Comparison of ENCODE assay signal across 9 mouse cellular contexts in the genomic region with DNA sequence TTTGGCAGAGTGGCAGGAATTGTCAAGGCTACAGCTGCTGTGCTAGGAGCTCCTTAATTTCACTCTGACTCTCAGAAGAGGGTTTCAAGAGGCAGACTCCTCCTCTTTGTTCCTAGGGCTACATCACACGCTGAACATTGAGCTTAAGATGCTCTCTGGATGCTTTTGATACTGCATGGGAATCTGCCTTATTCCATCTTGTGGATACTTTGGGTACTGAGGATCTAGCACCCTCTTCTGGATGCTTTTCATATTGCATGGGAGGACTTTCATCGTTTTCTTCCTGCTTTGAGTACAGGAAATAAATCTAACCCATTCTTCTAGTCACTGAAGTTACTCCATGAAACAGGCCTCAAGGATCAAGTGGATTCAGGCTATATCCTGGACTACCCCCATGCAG.
DNase-seq lines count a peak whose midpoint lies in the region; ATAC-seq lines count a peak whose summit lies in the region.
"Had no signal": no experiment of that assay in that cellular context is flagged by ENCODE, and none has a peak within 500 bp of the region (broad histone marks: within the 10 kb centered on the region; RNA-seq: fewer than 3 reads in every experiment).

No protein-coding gene starts in this region.

- no peak overlapping the region for H3K4me2 ChIP-seq in forebrain, embryonic 14.5 days (ENCODE audit: low read length)
- H3K4me2 ChIP-seq: heart, embryonic 13.5 days had no signal

- DNase-seq in kidney, adult 8-10 months, result peak; percentile 4 to 13
- no peak for DNase-seq in kidney, adult 11 months
- DNase-seq in adipocyte (ENCODE audit: low spot score), result peak; percentile 59
- DNase-seq in forebrain, embryonic 14.5 days (ENCODE audit: low spot score), result peak; percentile 84
- peak; percentile 5 for DNase-seq in kidney, postnatal 14 days
- DNase-seq in neural tube, embryonic 10.5 days (ENCODE audit: extremely low spot score, low spot score), result peak; percentile 31
- DNase-seq in thymus, adult 18-20 months, result no peak
- DNase-seq in urinary bladder, postnatal 14 days (ENCODE audit: low spot score), result no peak

- no peaks in the 10 kb centered on the region for H3K27me3 ChIP-seq in forebrain, embryonic 14.5 days (replicated peaks; ENCODE audit: control insufficient read depth, insufficient read depth, low read length)
- H3K27me3 ChIP-seq: heart, embryonic 13.5 days had no signal

- ATAC-seq in forebrain, embryonic 14.5 days, result peak; percentile 81

- no peaks in the 10 kb centered on the region for H3K36me3 ChIP-seq in forebrain, embryonic 14.5 days (ENCODE audit: control insufficient read depth, insufficient read depth, low read length)
- H3K36me3 ChIP-seq: heart, embryonic 13.5 days had no signal

- no peak overlapping the region for H3K4me3 ChIP-seq in forebrain, embryonic 14.5 days (ENCODE audit: low read depth, low read length)
- H3K4me3 ChIP-seq: heart, embryonic 13.5 days had no signal

- WGBS in forebrain, embryonic 14.5 days, result 2% methylated on average over 2 of the region's 2 CpGs

- no peaks in the 10 kb centered on the region for H3K9me3 ChIP-seq in forebrain, embryonic 14.5 days (replicated peaks; ENCODE audit: control insufficient read depth, low read length)
- H3K9me3 ChIP-seq: heart, embryonic 13.5 days had no signal

- no peak overlapping the region for H3K9ac ChIP-seq in forebrain, embryonic 14.5 days (ENCODE audit: low read length)
- H3K9ac ChIP-seq: heart, embryonic 13.5 days had no signal

- no peak overlapping the region for H3K27ac ChIP-seq in forebrain, embryonic 14.5 days (ENCODE audit: low read depth, low read length)
- H3K27ac ChIP-seq: heart, embryonic 13.5 days had no signal

- H3K4me1 ChIP-seq in forebrain, embryonic 14.5 days (ENCODE audit: control insufficient read depth, insufficient read depth, low read length), result no peaks in the 10 kb centered on the region
- H3K4me1 ChIP-seq: heart, embryonic 13.5 days had no signal

Comparison
In these comparisons a context has a peak if more than half of its experiments do, and no peak if none do; other contexts are left out.
1. DNase-seq: peak in kidney, adult 8-10 months (2 of 2), adipocyte (single experiment), forebrain, embryonic 14.5 days (single experiment), kidney, postnatal 14 days (single experiment) and neural tube, embryonic 10.5 days (single experiment); none in kidney, adult 11 months (single experiment), thymus, adult 18-20 months (0 of 2) and urinary bladder, postnatal 14 days (single experiment).